Mouse (Mus musculus) neural tube, embryonic 15.5 days (tissue): ENCODE data around the gene Tubb2b. TPM values are rescaled to one million over a fixed set of nuclear protein-coding genes. Genes with fewer than 3 reads are reported as not detected.

Experiments
- ATAC-seq: fragments of 200-750 bp; cut with Nextera tagmentation; 2 replicates; pipeline ENCODE4 v1.8.0; 2017; ENCODE audit warnings: mild to moderate bottlenecking, moderate TSS enrichment, moderate library complexity; ENCODE audit not compliant: low FRiP score
- H3K27ac ChIP-seq: fragments of 300-500 bp; sonication (generic); replicated peaks from 2 replicates; pipeline ENCODE4 v1.5.1; 2015; ENCODE audit warnings: mild to moderate bottlenecking, inconsistent platforms
- H3K27me3 ChIP-seq: fragments of 300-500 bp; sonication (generic); replicated peaks from 2 replicates; pipeline ENCODE4 v1.6.1; 2015; ENCODE audit warnings: inconsistent platforms
- H3K36me3 ChIP-seq: fragments of 300-500 bp; sonication (generic); 2 replicates; pipeline ENCODE4 v1.6.1; 2015; ENCODE audit warnings: inconsistent platforms
- H3K4me1 ChIP-seq: fragments of 300-500 bp; sonication (generic); 2 replicates; pipeline ENCODE4 v1.6.1; 2015; ENCODE audit warnings: inconsistent platforms
- H3K4me2 ChIP-seq: fragments of 300-500 bp; sonication (generic); 2 replicates; pipeline ENCODE4 v1.6.1; 2015; ENCODE audit warnings: inconsistent platforms, mild to moderate bottlenecking, moderate library complexity
- H3K4me3 ChIP-seq: fragments of 300-500 bp; sonication (generic); replicated peaks from 2 replicates; pipeline ENCODE4 v1.5.1; 2015; ENCODE audit warnings: mild to moderate bottlenecking, inconsistent platforms
- H3K9ac ChIP-seq: fragments of 300-500 bp; sonication (generic); replicated peaks from 2 replicates; pipeline ENCODE4 v1.6.1; 2015; ENCODE audit warnings: mild to moderate bottlenecking, inconsistent platforms
- H3K9me3 ChIP-seq: fragments of 300-500 bp; sonication (generic); replicated peaks from 2 replicates; pipeline ENCODE4 v1.6.1; 2016; ENCODE audit warnings: inconsistent platforms
- WGBS: fragments of 180-500 bp; shearing (Covaris S2); methylation state at CpG from one replicate; pipeline ENCODE4 v1.1.7; 2015; ENCODE audit warnings: mixed read lengths; 5-methylcytosine and 5-hydroxymethylcytosine counted together
- polyA plus RNA-seq: library from polyadenylated mRNA; unstranded; fragments of >200 nt; fragmentation: Nextera tagmentation; extraction: Ambion mirVana; gene quantifications from 2 replicates; pipeline ENCODE4 v1.2.1, GENCODE M21; 2015

Gene Tubb2b
- polyA plus RNA-seq, 1 experiment from 2014 or later = 1,015 TPM

GRCm38 (mm10) chr13:34116508-34116907 is 13.8 kb downstream of the Tubb2b start:
- Histone ChIP-seq H3K4me2 (no peak overlapping the region), H3K27me3 (no peaks in the 10 kb centered on the region), H3K36me3 (no peaks in the 10 kb centered on the region), H3K4me3 (no peak overlapping the region), H3K27ac (no peak overlapping the region), H3K9ac (no peak overlapping the region), H3K9me3 (no peaks in the 10 kb centered on the region), H3K4me1 (no peaks in the 10 kb centered on the region)
- ATAC-seq = no peak
- 87% methylated on average over 6 of the region's 6 CpGs for WGBS

DNA sequence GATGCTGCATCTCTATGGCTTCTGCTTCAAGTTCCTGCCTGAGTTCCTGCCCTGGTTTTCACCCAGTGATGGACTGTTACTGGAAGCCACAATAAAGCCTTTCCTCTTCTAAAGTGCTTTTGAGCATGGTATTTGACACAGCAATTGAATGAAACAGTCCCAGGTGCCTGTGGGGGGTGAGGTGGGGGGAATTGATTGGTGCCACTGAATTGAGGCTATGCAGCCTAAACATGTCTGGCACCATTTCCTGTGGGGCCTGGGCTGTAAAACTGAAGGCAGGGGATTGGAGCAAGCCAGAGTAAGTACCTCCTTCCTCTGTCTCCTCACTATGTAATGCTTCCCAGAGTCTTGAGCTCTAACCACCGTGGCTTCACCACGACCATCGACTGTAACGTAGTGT is 15.6 kb downstream of the Tubb2b start:
- Histone ChIP-seq H3K9ac (no peak overlapping the region), H3K27ac (no peak overlapping the region), H3K9me3 (no peaks in the 10 kb centered on the region), H3K4me2 (no peak overlapping the region), H3K27me3 (no peaks in the 10 kb centered on the region), H3K36me3 (no peaks in the 10 kb centered on the region), H3K4me3 (no peak overlapping the region), H3K4me1 (no peaks in the 10 kb centered on the region)
- no peak for ATAC-seq
- 72% methylated on average over 4 of the region's 4 CpGs for WGBS

GRCm38 (mm10) chr13:34113086-34113485 is 17.2 kb downstream of the Tubb2b start:
- no peak overlapping the region for H3K4me3 ChIP-seq
- no peaks in the 10 kb centered on the region for H3K27me3 ChIP-seq
- no peak for ATAC-seq
- H3K27ac ChIP-seq = no peak overlapping the region
- no peaks in the 10 kb centered on the region for H3K36me3 ChIP-seq
- no peak overlapping the region for H3K9ac ChIP-seq
- no peaks in the 10 kb centered on the region for H3K9me3 ChIP-seq
- no peak overlapping the region for H3K4me2 ChIP-seq
- 87% methylated on average over 3 of the region's 3 CpGs for WGBS
- H3K4me1 ChIP-seq = no peaks in the 10 kb centered on the region

GRCm38 (mm10) chr13:34112369-34113081 is 17.7 kb downstream of the Tubb2b start:
- Histone ChIP-seq H3K36me3 (no peaks in the 10 kb centered on the region), H3K4me1 (no peaks in the 10 kb centered on the region), H3K9me3 (no peaks in the 10 kb centered on the region), H3K27ac (no peak overlapping the region), H3K27me3 (no peaks in the 10 kb centered on the region), H3K4me2 (no peak overlapping the region), H3K4me3 (no peak overlapping the region), H3K9ac (no peak overlapping the region)
- no peak for ATAC-seq
- WGBS = 91% methylated on average over 5 of the region's 5 CpGs

GRCm38 (mm10) chr13:34111878-34112277 is 18.4 kb downstream of the Tubb2b start:
- 93% methylated on average over 3 of the region's 3 CpGs for WGBS
- Histone ChIP-seq H3K27me3 (no peaks in the 10 kb centered on the region), H3K4me1 (no peaks in the 10 kb centered on the region), H3K9me3 (no peaks in the 10 kb centered on the region), H3K4me3 (no peak overlapping the region), H3K9ac (no peak overlapping the region), H3K4me2 (no peak overlapping the region), H3K36me3 (no peaks in the 10 kb centered on the region), H3K27ac (no peak overlapping the region)
- no peak for ATAC-seq

DNA sequence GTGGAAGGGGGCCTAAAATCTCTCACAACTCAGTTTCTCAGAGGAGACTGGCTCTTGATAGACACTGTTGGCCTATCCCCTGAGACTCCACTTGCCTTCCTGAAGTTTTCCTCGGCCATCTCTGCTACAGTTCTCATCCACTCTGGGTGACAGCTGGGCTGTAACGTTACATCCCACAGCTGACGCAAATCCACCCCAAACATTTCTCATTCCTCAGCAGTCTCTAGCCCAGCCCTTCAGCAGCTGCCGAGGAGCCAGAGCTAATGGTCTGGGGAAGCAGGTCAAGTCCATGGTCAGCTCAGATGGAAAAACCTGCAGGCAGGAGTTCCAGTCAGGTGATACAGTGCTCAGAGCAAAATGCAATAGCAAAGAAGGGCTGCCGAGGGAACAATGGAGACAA is 19.2 kb downstream of the Tubb2b start:
- Histone ChIP-seq H3K27ac (no peak overlapping the region), H3K4me2 (no peak overlapping the region), H3K9ac (no peak overlapping the region), H3K9me3 (no peaks in the 10 kb centered on the region), H3K4me3 (no peak overlapping the region), H3K27me3 (no peaks in the 10 kb centered on the region), H3K4me1 (no peaks in the 10 kb centered on the region), H3K36me3 (no peaks in the 10 kb centered on the region)
- ATAC-seq = no peak
- 70% methylated on average over 5 of the region's 5 CpGs for WGBS

DNA sequence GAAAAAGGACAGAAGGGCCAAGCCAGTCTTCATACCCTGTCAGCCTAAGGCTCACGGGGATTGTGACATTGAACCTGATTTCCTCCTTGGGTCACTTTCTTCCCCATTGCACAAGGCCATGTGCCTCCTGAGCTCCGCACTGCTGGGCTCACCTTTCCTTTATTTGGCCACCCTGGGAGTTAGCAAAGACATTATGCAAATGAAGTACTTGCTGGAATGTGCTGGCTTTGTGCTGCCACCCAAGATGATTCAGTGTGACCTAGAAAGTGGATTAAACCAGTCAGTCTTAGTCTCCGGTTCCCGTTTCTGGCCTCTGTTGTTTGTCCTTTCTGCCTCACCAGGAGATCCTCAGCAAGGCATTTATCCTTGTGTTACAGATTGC is 20.6 kb downstream of the Tubb2b start:
- Histone ChIP-seq H3K4me3 (no peak overlapping the region), H3K4me1 (no peaks in the 10 kb centered on the region), H3K9me3 (no peaks in the 10 kb centered on the region), H3K27me3 (no peaks in the 10 kb centered on the region), H3K9ac (no peak overlapping the region), H3K27ac (no peak overlapping the region), H3K4me2 (no peak overlapping the region), H3K36me3 (no peaks in the 10 kb centered on the region)
- WGBS = 38% methylated on average over 4 of the region's 4 CpGs
- ATAC-seq = no peak

- Histone ChIP-seq H3K36me3 (no peaks in the 10 kb centered on the region), H3K27me3 (no peaks in the 10 kb centered on the region), H3K4me3 (no peak overlapping the region), H3K4me2 (no peak overlapping the region), H3K9me3 (no peaks in the 10 kb centered on the region), H3K4me1 (no peaks in the 10 kb centered on the region), H3K27ac (no peak overlapping the region), H3K9ac (no peak overlapping the region)
- 75% methylated on average over 4 of the region's 4 CpGs for WGBS
- ATAC-seq = no peak
Observed at GRCm38 (mm10) chr13:34109035-34109676, 21.1 kb downstream of the Tubb2b start.

DNA sequence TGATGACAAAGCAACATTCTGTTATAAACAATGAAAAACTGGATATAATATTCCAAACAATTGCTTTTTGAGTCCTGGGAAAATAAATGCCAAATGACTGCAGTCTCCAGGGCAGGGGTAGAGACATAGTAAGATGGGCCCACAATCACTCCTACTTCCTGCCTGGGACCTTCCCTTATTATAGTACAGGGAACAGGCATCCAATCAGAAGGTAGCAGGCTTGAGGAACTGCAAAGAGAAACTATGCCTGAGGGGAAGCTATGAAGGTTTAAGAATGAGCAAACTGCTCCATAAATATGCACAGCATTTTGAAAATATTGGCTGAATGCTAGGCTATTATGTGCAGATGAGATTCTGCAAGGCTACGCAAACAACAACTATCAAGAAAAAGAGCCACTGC is 23.3 kb downstream of the Tubb2b start:
- peak; percentile 76 for ATAC-seq
- no peak overlapping the region for H3K4me3 ChIP-seq

DNA sequence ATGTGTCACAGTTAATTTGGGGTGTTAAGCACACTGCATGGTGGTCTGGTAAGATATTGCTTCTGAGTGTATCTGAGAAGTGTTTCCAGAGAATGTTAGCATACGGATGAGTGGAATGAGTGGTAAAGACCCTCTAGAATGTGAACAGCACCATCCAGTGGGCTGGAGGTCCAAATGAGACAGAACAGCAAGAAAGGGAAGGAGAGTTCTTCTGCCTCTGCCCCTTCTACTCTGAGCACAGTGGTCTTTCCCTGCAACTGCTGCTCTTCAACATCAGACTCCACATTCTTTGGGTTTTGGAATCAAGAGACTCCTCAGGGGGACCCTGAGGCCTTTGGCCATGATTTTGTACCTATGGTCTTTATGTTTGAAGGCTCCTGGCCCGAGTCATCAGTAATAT is 24.0 kb downstream of the Tubb2b start:
- no peak overlapping the region for H3K4me2 ChIP-seq
- ATAC-seq = no peak
- H3K27me3 ChIP-seq = no peaks in the 10 kb centered on the region
- H3K9me3 ChIP-seq = no peaks in the 10 kb centered on the region
- H3K4me1 ChIP-seq = no peaks in the 10 kb centered on the region
- no peak overlapping the region for H3K9ac ChIP-seq
- 0 out of 2 replicates have a peak overlapping the region, but pooled peaks have one; percentile 28 for H3K27ac ChIP-seq
- WGBS = 82% methylated on average over 2 of the region's 2 CpGs
- H3K4me3 ChIP-seq = no peak overlapping the region
- no peaks in the 10 kb centered on the region for H3K36me3 ChIP-seq

More for the DNA sequence above, 23.3 kb downstream of the Tubb2b start:
- 65% methylated on average over 1 of the region's 1 CpGs for WGBS
- no peaks in the 10 kb centered on the region for H3K9me3 ChIP-seq
- no peak overlapping the region for H3K9ac ChIP-seq
- H3K4me1 ChIP-seq = no peaks in the 10 kb centered on the region
- no peak overlapping the region for H3K4me2 ChIP-seq
- no peaks in the 10 kb centered on the region for H3K36me3 ChIP-seq
- H3K27ac ChIP-seq = no peak overlapping the region
- H3K27me3 ChIP-seq = no peaks in the 10 kb centered on the region

GRCm38 (mm10) chr13:34105364-34105763 is 24.9 kb downstream of the Tubb2b start:
- Histone ChIP-seq H3K27ac (no peak overlapping the region), H3K36me3 (no peaks in the 10 kb centered on the region), H3K9ac (no peak overlapping the region), H3K9me3 (no peaks in the 10 kb centered on the region), H3K4me2 (no peak overlapping the region), H3K4me1 (peaks cover 6% of the 10 kb centered on the region; the same call in 1 of the 2 replicates), H3K27me3 (no peaks in the 10 kb centered on the region), H3K4me3 (no peak overlapping the region)
- no peak for ATAC-seq
- 84% methylated on average over 1 of the region's 1 CpGs for WGBS

DNA sequence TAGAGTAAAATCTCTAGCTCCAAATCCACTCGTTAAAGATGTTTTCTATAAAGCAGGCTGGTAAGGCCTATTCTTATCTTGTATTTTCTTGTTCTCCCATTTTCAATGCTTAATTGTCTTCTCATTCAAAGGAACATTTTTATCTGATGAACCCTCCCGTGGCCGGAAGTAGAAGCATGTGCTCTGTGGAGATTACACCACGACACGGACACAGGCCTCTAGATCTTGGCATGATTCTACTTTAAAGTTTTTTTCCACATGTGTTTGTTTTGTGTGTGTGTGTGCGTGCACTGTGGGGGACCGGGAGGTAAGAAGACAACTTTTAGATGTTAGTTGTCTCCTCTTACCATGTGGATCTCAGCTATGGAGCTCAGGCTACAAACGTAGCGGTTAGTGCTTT is 28.4 kb downstream of the Tubb2b start:
- H3K9ac ChIP-seq = no peak overlapping the region
- H3K27ac ChIP-seq = no peak overlapping the region
- no peaks in the 10 kb centered on the region for H3K9me3 ChIP-seq
- H3K4me1 ChIP-seq = peaks cover 6% of the 10 kb centered on the region; the same call in 1 of the 2 replicates
- no peaks in the 10 kb centered on the region for H3K36me3 ChIP-seq
- H3K4me3 ChIP-seq = no peak overlapping the region
- H3K27me3 ChIP-seq = no peaks in the 10 kb centered on the region
- ATAC-seq = no peak
- 89% methylated on average over 9 of the region's 9 CpGs for WGBS
- H3K4me2 ChIP-seq = no peak overlapping the region
